Mouse (Mus musculus) CH12.LX (cell line): ENCODE results near the gene Sp110. TPM values are rescaled to one million over a fixed set of nuclear protein-coding genes. Genes with fewer than 3 reads are reported as not detected.
"Not testable (repeated sequence)": the region's sequence is repeated elsewhere in the genome, so short reads cannot be mapped to it uniquely, and the experiment has no call there.

ENCODE experiments used
- DNase-seq: peaks from one replicate; pipeline ENCODE4 v3.0.0-alpha.2; 2013; ENCODE audit errors: extremely low read depth
- H3K27ac ChIP-seq: 2 replicates; pipeline ENCODE4 v1.5.1; 2012; ENCODE audit warnings: low read depth, mild to moderate bottlenecking, control low read depth, moderate library complexity; ENCODE audit not compliant: insufficient read depth
- H3K27me3 ChIP-seq: replicated peaks from 2 replicates; pipeline ENCODE3; 2012; ENCODE audit warnings: inconsistent platforms
- H3K36me3 ChIP-seq, 2 experiments: replicated peaks in 1 of 2; 2 replicates each; pipeline versions ENCODE3 to v1.6.1; 2012; ENCODE audit warnings: inconsistent platforms in 1 of 2, low read length in 1 of 2, mild to moderate bottlenecking in 1 of 2, mixed read lengths in 1 of 2, moderate library complexity in 1 of 2; ENCODE audit not compliant: control insufficient read depth in 1 of 2, insufficient read depth in 1 of 2
- H3K4me1 ChIP-seq, 2 experiments: 2 replicates each; pipeline ENCODE4 v1.6.1; 2012; ENCODE audit warnings: inconsistent platforms in 1 of 2, moderate library complexity in 1 of 2; ENCODE audit not compliant: insufficient read depth in 2 of 2, control insufficient read depth in 1 of 2
- H3K4me2 ChIP-seq: 2 replicates; pipeline ENCODE4 v1.6.1; 2012; ENCODE audit warnings: low read depth, mild to moderate bottlenecking, control low read depth; ENCODE audit not compliant: poor library complexity, insufficient read depth, severe bottlenecking
- H3K4me3 ChIP-seq, 3 experiments: fragments of 150-350 bp in 1 of 3; sonication (generic) in 1 of 3; replicated peaks in 1 of 3; 2 replicates each; pipeline versions ENCODE3 to v1.5.1; 2011 to 2012; ENCODE audit warnings: low read depth in 2 of 3, low read length in 2 of 3, mild to moderate bottlenecking in 2 of 3, moderate library complexity in 2 of 3, control low read depth in 1 of 3, improper control_type of control experiment in 1 of 3, inconsistent platforms in 1 of 3, mixed read lengths in 1 of 3; ENCODE audit not compliant: poor library complexity in 1 of 3
- H3K79me2 ChIP-seq: replicated peaks from 2 replicates; pipeline ENCODE4 v1.6.1; 2012; ENCODE audit warnings: mild to moderate bottlenecking, moderate library complexity; ENCODE audit not compliant: control insufficient read depth, poor library complexity, insufficient read depth, severe bottlenecking; ENCODE audit errors: extremely low read depth
- H3K9ac ChIP-seq: 2 replicates; pipeline ENCODE4 v1.6.1; 2012; ENCODE audit warnings: low read depth, mild to moderate bottlenecking, control low read depth, moderate library complexity; ENCODE audit not compliant: insufficient read depth
- H3K9me3 ChIP-seq: replicated peaks from 2 replicates; pipeline ENCODE3; 2012; ENCODE audit warnings: low read length, inconsistent platforms, mixed read lengths
- BHLHE40 ChIP-seq: IDR thresholded peaks from 2 replicates; pipeline ENCODE4 v1.6.1; 2011; ENCODE audit warnings: mild to moderate bottlenecking, low read depth, low read length, improper control_type of control experiment
- CHD2 ChIP-seq: IDR thresholded peaks from 2 replicates; pipeline ENCODE4 v1.6.1; 2011; ENCODE audit warnings: low read length, improper control_type of control experiment
- EP300 ChIP-seq: IDR thresholded peaks from 2 replicates; pipeline ENCODE4 v1.6.1; 2011; ENCODE audit warnings: low read length, improper control_type of control experiment
- ETS1 ChIP-seq: conservative IDR thresholded peaks from 2 replicates; pipeline ENCODE4 v1.6.1; 2012; ENCODE audit warnings: low read depth, mild to moderate bottlenecking, inconsistent platforms, low read length, improper control_type of control experiment, moderate library complexity
- IRF4 ChIP-seq: IDR thresholded peaks from 2 replicates; pipeline ENCODE4 v1.6.1; 2014; ENCODE audit warnings: low read depth, mild to moderate bottlenecking, inconsistent platforms, low read length, improper control_type of control experiment
- JUN ChIP-seq: IDR thresholded peaks from 2 replicates; pipeline ENCODE4 v1.6.1; 2011; ENCODE audit warnings: low read depth, mild to moderate bottlenecking, low read length, improper control_type of control experiment, moderate library complexity; ENCODE audit not compliant: insufficient read depth
- JUND ChIP-seq: conservative IDR thresholded peaks from 2 replicates; pipeline ENCODE4 v1.6.1; 2011; ENCODE audit warnings: low read depth, low read length, improper control_type of control experiment
- MAX ChIP-seq: IDR thresholded peaks from 2 replicates; pipeline ENCODE4 v1.6.1; 2011; ENCODE audit warnings: low read length, improper control_type of control experiment
- MEF2A ChIP-seq: IDR thresholded peaks from 2 replicates; pipeline ENCODE4 v1.6.1; 2014; ENCODE audit warnings: low read depth, mild to moderate bottlenecking, inconsistent platforms, low read length, improper control_type of control experiment, borderline replicate concordance
- MXI1 ChIP-seq: IDR thresholded peaks from 2 replicates; pipeline ENCODE4 v1.6.1; 2011; ENCODE audit warnings: mild to moderate bottlenecking, low read depth, low read length, improper control_type of control experiment
- MYC ChIP-seq: IDR thresholded peaks from 2 replicates; pipeline ENCODE4 v1.6.1; 2011; ENCODE audit warnings: low read depth, mild to moderate bottlenecking, improper control_type of control experiment, low read length
- RCOR1 ChIP-seq: conservative IDR thresholded peaks from 2 replicates; pipeline ENCODE4 v1.6.1; 2012; ENCODE audit warnings: low read depth, mild to moderate bottlenecking, inconsistent platforms, low read length, improper control_type of control experiment
- dilution Hi-C: fragments of 300-500 bp; cut with MboI; formaldehyde crosslinking; loops from 2 replicates; pipeline ENCODE4 v1.14.3; 2020; ENCODE audit warnings: low sequenced_read_pairs; ENCODE audit not compliant: extremely low pct_unique_long_range_greater_than_20kb, extremely low pct_ligation_motif_present
- in situ Hi-C: fragments of 300-500 bp; cut with MboI; formaldehyde crosslinking; loops from 3 replicates; pipeline ENCODE4 v1.14.3; 2019; ENCODE audit warnings: low sequenced_read_pairs, low pct_ligation_motif_present, low pct_unique_long_range_greater_than_20kb, mixed read lengths
- polyA plus RNA-seq: library from polyadenylated mRNA; unstranded; fragments of >175 nt; gene quantifications from 2 replicates; pipeline ENCODE4 v1.2.1, GENCODE M21; 2012; ENCODE audit warnings: low read depth; ENCODE audit not compliant: insufficient read length
- total RNA-seq, 2 experiments: library from RNA; depleted of rRNA; stranded (reverse); fragments of 300-350 nt in 1 of 2; fragments of >200 nt in 1 of 2; gene quantifications; 2 replicates each; pipeline ENCODE4 v1.2.3; 2012 to 2014

Gene Sp110
- 61.7 and 62.8 TPM in 2 replicates for total RNA-seq (2012; rRNA removed)
- total RNA-seq (2014; rRNA removed): 72.0 and 77.8 TPM in 2 replicates
- 169 and 175 TPM in 2 replicates for polyA plus RNA-seq

GRCm38 (mm10) chr1:85598271-85599012 lies at the start of gene Sp110:
Gene Sp110 (minus strand): TSS chr1:85598817.
- Histone ChIP-seq H3K4me2 (peak within 1 kb of the TSS; percentile 81), H3K9ac (peak within 1 kb of the TSS; percentile 78)
- H3K36me3 ChIP-seq, H3K79me2 ChIP-seq, in situ Hi-C loops, H3K27me3 ChIP-seq, H3K27ac ChIP-seq, dilution Hi-C loops, H3K9me3 ChIP-seq, H3K4me1 ChIP-seq: not testable (repeated sequence)
- peak; percentile 57 for DNase-seq
- TF ChIP-seq MXI1: 0 out of 2 replicates have a peak, but pooled peaks have one; percentile 12
- TF ChIP-seq, all 38 proteins: peak for 1; not testable (repeated sequence) for 37
- H3K4me3 ChIP-seq: peak within 1 kb of the TSS in 2 of 3 experiments; percentile 42 to 46

DNA sequence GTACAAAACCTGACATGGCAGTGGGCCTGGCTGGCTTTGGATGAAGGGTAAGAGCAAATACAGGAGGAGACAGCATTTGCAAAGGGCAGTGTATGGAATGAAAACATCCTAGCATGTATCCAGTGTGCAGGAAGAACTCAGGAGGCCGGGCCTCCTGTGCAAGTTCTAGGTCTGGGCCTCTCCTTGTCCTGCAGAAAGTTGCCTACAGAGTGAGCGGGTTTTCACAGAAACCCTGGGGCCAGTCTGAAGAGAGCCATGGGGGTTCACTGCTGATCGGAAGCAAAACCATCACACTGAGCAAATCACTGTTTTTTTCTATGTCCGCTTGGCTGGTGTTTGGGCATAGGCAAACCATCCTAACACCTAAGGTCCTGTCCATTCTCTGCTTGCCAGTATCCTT lies 39.5 kb upstream of the Sp110 start:
- H3K4me2 ChIP-seq, H3K27me3 ChIP-seq, H3K27ac ChIP-seq, dilution Hi-C loops, H3K79me2 ChIP-seq, H3K4me3 ChIP-seq, DNase-seq, H3K9me3 ChIP-seq, H3K9ac ChIP-seq, in situ Hi-C loops: not testable (repeated sequence)
- Histone ChIP-seq H3K4me1 (peaks cover 14 to 26% of the 10 kb centered on the region in 2 experiments), H3K36me3 (peaks cover 7 to 11% of the 10 kb centered on the region in 2 experiments)

DNA sequence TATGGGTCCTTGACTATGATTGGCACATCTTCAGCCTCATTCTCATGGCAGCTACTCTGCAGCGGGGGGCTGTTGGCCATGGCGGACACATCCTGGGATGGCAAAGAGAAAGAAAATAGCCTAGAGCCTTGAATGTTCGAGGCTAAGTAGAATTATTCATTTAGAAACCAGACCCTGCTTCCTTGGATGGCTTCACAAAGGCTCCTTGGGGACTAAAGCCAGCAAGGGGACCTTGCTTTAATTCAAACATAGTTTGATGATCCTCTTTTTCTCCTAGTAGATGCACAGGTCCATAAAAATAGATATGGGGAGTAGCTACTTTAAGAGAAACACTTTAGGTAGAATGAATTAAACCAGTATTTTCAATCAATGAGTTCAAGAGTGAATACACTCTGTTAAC lies 38.3 kb upstream of the Sp110 start:
- in situ Hi-C loops, H3K4me2 ChIP-seq, H3K79me2 ChIP-seq, dilution Hi-C loops, H3K27me3 ChIP-seq, H3K9ac ChIP-seq, H3K4me3 ChIP-seq, H3K9me3 ChIP-seq, H3K36me3 ChIP-seq: not testable (repeated sequence)
- Histone ChIP-seq H3K27ac (peak overlapping the region; percentile 58; the same call in 1 of the 2 replicates), H3K4me1 (peaks cover 14 to 26% of the 10 kb centered on the region in 2 experiments)
- peak; percentile 68 for TF ChIP-seq BHLHE40
- TF ChIP-seq MYC: 0 out of 2 replicates have a peak, but pooled peaks have one; percentile 42
- TF ChIP-seq MEF2A: peak; percentile 52; the same call in 1 of the 2 replicates
- 0 out of 2 replicates have a peak, but pooled peaks have one; percentile 17 for TF ChIP-seq JUND
- TF ChIP-seq RCOR1: 0 out of 2 replicates have a peak, but pooled peaks have one; percentile 41
- TF ChIP-seq MAX: 0 out of 2 replicates have a peak, but pooled peaks have one; percentile 27
- TF ChIP-seq IRF4: peak; percentile 82
- TF ChIP-seq ETS1: peak; percentile 41
- TF ChIP-seq CHD2: peak; percentile 43; the same call in 1 of the 2 replicates
- TF ChIP-seq JUN: peak; percentile 25; the same call in 1 of the 2 replicates
- peak; percentile 75 for TF ChIP-seq EP300
- peak; percentile 49 for DNase-seq

DNA sequence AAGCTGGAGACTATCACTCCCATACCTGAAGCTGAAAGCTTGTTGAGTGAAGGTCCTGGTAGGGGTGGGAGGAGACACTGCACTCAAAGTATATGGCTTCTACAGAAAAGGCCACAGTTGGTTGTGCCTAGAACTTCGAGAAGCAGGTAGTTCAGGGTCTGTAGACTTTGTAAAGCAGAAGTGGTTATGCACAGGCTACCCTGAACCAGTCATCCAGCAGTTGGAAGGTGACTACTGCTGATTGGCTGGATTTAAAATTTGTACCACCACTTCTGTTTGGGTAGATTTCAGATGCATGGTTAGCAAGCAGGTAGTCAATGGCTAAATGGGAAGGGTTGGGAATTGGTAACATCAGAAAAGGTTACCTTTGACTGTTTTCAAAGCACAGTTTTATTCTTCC lies 20.1 kb upstream of the Sp110 start:
- H3K9me3 ChIP-seq, dilution Hi-C loops, in situ Hi-C loops, H3K27me3 ChIP-seq, H3K4me3 ChIP-seq, H3K27ac ChIP-seq, H3K9ac ChIP-seq, H3K79me2 ChIP-seq, H3K4me2 ChIP-seq: not testable (repeated sequence)
- DNase-seq: peak; percentile 38
- Histone ChIP-seq H3K36me3 (peaks cover 8 to 12% of the 10 kb centered on the region in 2 experiments), H3K4me1 (peaks cover 2 to 31% of the 10 kb centered on the region in 2 experiments; a peak in 3 of 4 replicates)
